14 mouse cellular contexts compared by ENCODE assay signal in genomic region chr11:32780747-32781536, GRCm38 (mm10). TPM values are rescaled to one million over a fixed set of nuclear protein-coding genes. Genes with fewer than 3 reads are reported as not detected.
DNase-seq lines count a peak whose midpoint lies in the region; ATAC-seq and TF ChIP-seq lines count a peak whose summit lies in the region.
"Had no signal": no experiment of that assay in that cellular context is flagged by ENCODE, and none has a peak within 500 bp of the region (broad histone marks: within the 10 kb centered on the region; RNA-seq: fewer than 3 reads in every experiment).

No protein-coding gene starts in this region.

- no peaks in the 10 kb centered on the region for H3K36me3 ChIP-seq in hindbrain, embryonic 13.5 days
- no peaks in the 10 kb centered on the region for H3K36me3 ChIP-seq in hindbrain, embryonic 12.5 days
- no peaks in the 10 kb centered on the region for H3K36me3 ChIP-seq in forebrain, embryonic 15.5 days
- H3K36me3 ChIP-seq in limb, embryonic 14.5 days (ENCODE audit: control insufficient read depth, insufficient read depth, low read length): no peaks in the 10 kb centered on the region
- H3K36me3 ChIP-seq: G1E had no signal

- H3K9me3 ChIP-seq in hindbrain, embryonic 13.5 days: no peaks in the 10 kb centered on the region
- no peaks in the 10 kb centered on the region for H3K9me3 ChIP-seq in hindbrain, embryonic 12.5 days (replicated peaks)
- no peaks in the 10 kb centered on the region for H3K9me3 ChIP-seq in forebrain, embryonic 15.5 days
- H3K9me3 ChIP-seq in limb, embryonic 14.5 days (ENCODE audit: control insufficient read depth, low read length): no peaks in the 10 kb centered on the region

- TF ChIP-seq POLR2A in limb, embryonic 14.5 days (IDR thresholded peaks at IDR 0.05; ENCODE audit: borderline replicate concordance, extremely low read depth, insufficient read depth, insufficient read length): no peak

- DNase-seq in 3134 (ENCODE audit: extremely low read depth, insufficient read length, low spot score): peak; percentile 18
- DNase-seq in limb, embryonic 14.5 days (ENCODE audit: low spot score): no peak
- no peak for DNase-seq in urinary bladder, postnatal 25 days (ENCODE audit: low spot score)
- DNase-seq in retina, postnatal 1 day: no peak
- no peak for DNase-seq in lung, postnatal 25 days (ENCODE audit: low spot score)
- DNase-seq: adrenal gland, postnatal 36 days; heart, adult 11 months had no signal

- H3K9ac ChIP-seq in hindbrain, embryonic 13.5 days: no peak overlapping the region
- H3K9ac ChIP-seq in hindbrain, embryonic 12.5 days: no peak overlapping the region
- H3K9ac ChIP-seq in forebrain, embryonic 15.5 days (replicated peaks): no peak overlapping the region
- H3K9ac ChIP-seq in limb, embryonic 14.5 days (ENCODE audit: low read depth, low read length, severe bottlenecking): no peak overlapping the region

- H3K4me1 ChIP-seq in hindbrain, embryonic 13.5 days (replicated peaks): peaks cover 10% of the 10 kb centered on the region
- peaks cover 10% of the 10 kb centered on the region for H3K4me1 ChIP-seq in hindbrain, embryonic 12.5 days
- H3K4me1 ChIP-seq in forebrain, embryonic 15.5 days: peaks cover 10% of the 10 kb centered on the region
- H3K4me1 ChIP-seq in limb, embryonic 14.5 days (ENCODE audit: control insufficient read depth, insufficient read depth, low read length): peaks cover 20% of the 10 kb centered on the region
- H3K4me1 ChIP-seq: megakaryocyte, embryonic 14.5 days had no signal

- H3K27me3 ChIP-seq in hindbrain, embryonic 13.5 days: no peaks in the 10 kb centered on the region
- no peaks in the 10 kb centered on the region for H3K27me3 ChIP-seq in hindbrain, embryonic 12.5 days
- no peaks in the 10 kb centered on the region for H3K27me3 ChIP-seq in forebrain, embryonic 15.5 days
- no peaks in the 10 kb centered on the region for H3K27me3 ChIP-seq in limb, embryonic 14.5 days (ENCODE audit: control insufficient read depth, insufficient read depth, low read length)

- peak overlapping the region; percentile 66 for H3K27ac ChIP-seq in hindbrain, embryonic 13.5 days
- H3K27ac ChIP-seq in hindbrain, embryonic 12.5 days: no peak overlapping the region
- H3K27ac ChIP-seq in forebrain, embryonic 15.5 days (replicated peaks): peak overlapping the region; percentile 50; the same call in 1 of the 2 replicates
- no peak overlapping the region for H3K27ac ChIP-seq in limb, embryonic 14.5 days (replicated peaks; ENCODE audit: low read depth, low read length)

- H3K4me2 ChIP-seq in hindbrain, embryonic 13.5 days: no peak overlapping the region
- no peak overlapping the region for H3K4me2 ChIP-seq in hindbrain, embryonic 12.5 days (replicated peaks)
- H3K4me2 ChIP-seq in forebrain, embryonic 15.5 days (replicated peaks): no peak overlapping the region
- H3K4me2 ChIP-seq in limb, embryonic 14.5 days (replicated peaks; ENCODE audit: low read depth, low read length, severe bottlenecking): no peak overlapping the region

- ATAC-seq in hindbrain, embryonic 13.5 days (ENCODE audit: low FRiP score): peak; percentile 88
- ATAC-seq in hindbrain, embryonic 12.5 days (ENCODE audit: low FRiP score): no peak
- peak; percentile 84 for ATAC-seq in forebrain, embryonic 15.5 days (replicated peaks)
- ATAC-seq in limb, embryonic 14.5 days (ENCODE audit: low FRiP score, low read depth): peak; percentile 30

- 39% methylated on average over 11 of the region's 11 CpGs for WGBS in hindbrain, embryonic 13.5 days
- WGBS in hindbrain, embryonic 12.5 days: 44% methylated on average over 11 of the region's 11 CpGs
- WGBS in forebrain, embryonic 15.5 days: 28% methylated on average over 11 of the region's 11 CpGs
- WGBS in limb, embryonic 14.5 days: 40% methylated on average over 11 of the region's 11 CpGs

- no peak overlapping the region for H3K4me3 ChIP-seq in hindbrain, embryonic 13.5 days
- no peak overlapping the region for H3K4me3 ChIP-seq in hindbrain, embryonic 12.5 days
- no peak overlapping the region for H3K4me3 ChIP-seq in forebrain, embryonic 15.5 days
- H3K4me3 ChIP-seq in limb, embryonic 14.5 days (replicated peaks; ENCODE audit: low read length): no peak overlapping the region
- H3K4me3 ChIP-seq: megakaryocyte, embryonic 14.5 days had no signal

RNA-seq across cellular contexts. Expression of gene Smim23, which starts 43.5 kb away (rescaled TPM):
- polyA plus RNA-seq in hindbrain, embryonic 13.5 days (2015; fragmentation: Nextera tagmentation; extraction: Ambion mirVana): not detected in 2 replicates
- polyA plus RNA-seq in hindbrain, embryonic 12.5 days (2016; fragmentation: Nextera tagmentation; extraction: Ambion mirVana): not detected in 2 replicates
- not detected in 2 replicates for polyA plus RNA-seq in forebrain, embryonic 15.5 days (2015; fragmentation: Nextera tagmentation; extraction: Ambion mirVana)
- not detected in 2 replicates for polyA plus RNA-seq in limb, embryonic 14.5 days (2012; rRNA removed)
- polyA plus RNA-seq in limb, embryonic 14.5 days (2014; fragmentation: Nextera tagmentation; extraction: Ambion mirVana): not detected in 2 replicates
- polyA plus RNA-seq: embryonic facial prominence, embryonic 11.5 days; G1E; small intestine, adult 2 months had no signal

Comparison
In these comparisons a context has a peak if more than half of its experiments do, and no peak if none do; other contexts are left out.
1. H3K27ac ChIP-seq: peak in hindbrain, embryonic 13.5 days (single experiment) and forebrain, embryonic 15.5 days (single experiment); none in hindbrain, embryonic 12.5 days (single experiment) and limb, embryonic 14.5 days (single experiment).